Mouse (Mus musculus) liver, adult 2 months (tissue): ENCODE results near the gene Fam71b.

Experiments used
- CTCF ChIP-seq: fragments of 200-500 bp; IDR thresholded peaks from 2 replicates; pipeline ENCODE4 v1.5.1; 2011; ENCODE audit warnings: low read depth, low read length, control low read depth
- POLR2A ChIP-seq: fragments of 200-500 bp; IDR thresholded peaks from 2 replicates; pipeline ENCODE4 v1.6.1; 2011; ENCODE audit warnings: low read length, control low read depth; ENCODE audit not compliant: insufficient read depth; ENCODE audit errors: extremely low read depth

- no peak for TF ChIP-seq CTCF
- no peak for TF ChIP-seq POLR2A
Measured at GRCm38 (mm10) chr11:46439005-46439543, 42.7 kb downstream of the Fam71b start.
